17 mouse cellular contexts compared by ENCODE assay signal in the genomic region with DNA sequence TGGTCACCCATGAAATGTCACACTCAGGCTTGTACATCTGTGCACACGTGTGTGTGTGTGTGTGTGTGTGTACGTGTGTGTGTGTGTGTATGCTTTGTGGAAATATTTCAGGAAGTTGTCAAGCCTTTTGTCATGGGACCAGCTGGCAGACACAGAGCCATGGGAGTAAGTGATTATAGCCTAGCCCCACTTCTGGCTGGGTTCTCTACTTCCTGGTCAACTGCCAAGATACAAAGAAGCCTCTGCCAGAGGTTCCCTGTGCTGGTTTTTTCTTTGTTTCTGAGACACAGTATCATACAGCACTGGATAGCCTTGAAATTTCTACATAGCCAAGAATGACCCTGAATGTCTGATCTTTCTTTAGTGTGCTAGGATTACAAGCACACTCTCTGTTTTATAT.
DNase-seq lines count a peak whose midpoint lies in the region; ATAC-seq and TF ChIP-seq lines count a peak whose summit lies in the region.
"Had no signal": no experiment of that assay in that cellular context is flagged by ENCODE, and none has a peak within 500 bp of the region (broad histone marks: within the 10 kb centered on the region; RNA-seq: fewer than 3 reads in every experiment).

No protein-coding gene starts in this region.

- no peak overlapping the region for H3K4me2 ChIP-seq in hindbrain, embryonic 14.5 days (replicated peaks)
- no peak overlapping the region for H3K4me2 ChIP-seq in hindbrain, embryonic 12.5 days (replicated peaks)
- H3K4me2 ChIP-seq: liver, embryonic 13.5 days had no signal

- WGBS in hindbrain, embryonic 14.5 days: 72% methylated on average over 2 of the region's 2 CpGs
- WGBS in hindbrain, embryonic 12.5 days: 81% methylated on average over 2 of the region's 2 CpGs
- 51% methylated on average over 2 of the region's 2 CpGs for WGBS in kidney, adult 2 months

- H3K27ac ChIP-seq in hindbrain, embryonic 14.5 days: no peak overlapping the region
- H3K27ac ChIP-seq in hindbrain, embryonic 12.5 days: no peak overlapping the region
- H3K27ac ChIP-seq in kidney, adult 2 months (ENCODE audit: insufficient read depth, low read depth, low read length): no peak overlapping the region
- H3K27ac ChIP-seq: liver, embryonic 13.5 days had no signal

- TF ChIP-seq POLR2A in kidney, adult 2 months (IDR thresholded peaks at IDR 0.05; ENCODE audit: low read depth, low read length): no peak

- no peaks in the 10 kb centered on the region for H3K27me3 ChIP-seq in hindbrain, embryonic 14.5 days (ENCODE audit: control insufficient read depth, insufficient read depth, low read length)
- H3K27me3 ChIP-seq in hindbrain, embryonic 12.5 days: no peaks in the 10 kb centered on the region
- no peaks in the 10 kb centered on the region for H3K27me3 ChIP-seq in kidney, adult 2 months (replicated peaks; ENCODE audit: control insufficient read depth, insufficient read depth, low read length)
- H3K27me3 ChIP-seq: liver, embryonic 13.5 days; megakaryocyte, embryonic 14.5 days had no signal

- no peak overlapping the region for H3K4me3 ChIP-seq in hindbrain, embryonic 14.5 days (replicated peaks; ENCODE audit: low read length)
- H3K4me3 ChIP-seq in hindbrain, embryonic 12.5 days: no peak overlapping the region
- H3K4me3 ChIP-seq in kidney, adult 2 months (ENCODE audit: insufficient read depth, low read depth, low read length): no peak overlapping the region
- H3K4me3 ChIP-seq: liver, embryonic 13.5 days; megakaryocyte, embryonic 14.5 days had no signal

- no peak overlapping the region for H3K9ac ChIP-seq in hindbrain, embryonic 14.5 days
- H3K9ac ChIP-seq in hindbrain, embryonic 12.5 days: no peak overlapping the region
- H3K9ac ChIP-seq: liver, embryonic 13.5 days had no signal

- no peaks in the 10 kb centered on the region for H3K9me3 ChIP-seq in hindbrain, embryonic 14.5 days (ENCODE audit: control insufficient read depth, low read length)
- no peaks in the 10 kb centered on the region for H3K9me3 ChIP-seq in hindbrain, embryonic 12.5 days (replicated peaks)
- H3K9me3 ChIP-seq: G1E; liver, embryonic 13.5 days had no signal

- ATAC-seq in hindbrain, embryonic 14.5 days (ENCODE audit: low FRiP score): peak; percentile 57; the same call in 1 of the 2 replicates
- ATAC-seq in hindbrain, embryonic 12.5 days (ENCODE audit: low FRiP score): no peak
- ATAC-seq: intestine, embryonic 16.5 days had no signal

- DNase-seq in cerebellum, postnatal 14 days: peak; percentile 32 to 44
- DNase-seq in cerebellum, adult 11 months: no peak
- DNase-seq in hindbrain, embryonic 14.5 days (ENCODE audit: low spot score): peak; percentile 57
- peak; percentile 31 to 39 for DNase-seq in right cerebral cortex, postnatal 10 days (ENCODE audit: low spot score in 2 of 2)
- DNase-seq in right cerebral cortex, postnatal 36 days (ENCODE audit: low spot score in 2 of 2): no peak
- DNase-seq in layer of hippocampus, adult 18-20 months (ENCODE audit: low spot score in 2 of 2): no peak
- no peak for DNase-seq in kidney, adult 2 months
- DNase-seq: B cell, adult 2 months; cerebellum, adult 11-12 months; embryo, embryonic 11 days; kidney, postnatal 36 days; liver, embryonic 13.5 days; retina, postnatal 1 day had no signal

- TF ChIP-seq CTCF in kidney, adult 2 months (conservative IDR thresholded peaks at IDR 0.05; ENCODE audit: insufficient read depth, insufficient read length, low read depth, low read length): no peak

- no peaks in the 10 kb centered on the region for H3K4me1 ChIP-seq in hindbrain, embryonic 14.5 days (replicated peaks; ENCODE audit: control insufficient read depth, insufficient read depth, low read length)
- H3K4me1 ChIP-seq in hindbrain, embryonic 12.5 days: no peaks in the 10 kb centered on the region
- H3K4me1 ChIP-seq in kidney, adult 2 months (ENCODE audit: control insufficient read depth, insufficient read depth, low read length): no peaks in the 10 kb centered on the region
- H3K4me1 ChIP-seq: liver, embryonic 13.5 days; megakaryocyte, embryonic 14.5 days had no signal

- no peaks in the 10 kb centered on the region for H3K36me3 ChIP-seq in hindbrain, embryonic 14.5 days (replicated peaks; ENCODE audit: control insufficient read depth, insufficient read depth)
- H3K36me3 ChIP-seq in hindbrain, embryonic 12.5 days: no peaks in the 10 kb centered on the region
- H3K36me3 ChIP-seq in kidney, adult 2 months (ENCODE audit: control insufficient read depth, insufficient read depth, low read length): no peaks in the 10 kb centered on the region
- H3K36me3 ChIP-seq: G1E; liver, embryonic 13.5 days had no signal

Comparison
In these comparisons a context has a peak if more than half of its experiments do, and no peak if none do; other contexts are left out.
1. DNase-seq: peak in cerebellum, postnatal 14 days (2 of 2), hindbrain, embryonic 14.5 days (single experiment) and right cerebral cortex, postnatal 10 days (2 of 2); none in cerebellum, adult 11 months (single experiment), right cerebral cortex, postnatal 36 days (0 of 2), layer of hippocampus, adult 18-20 months (0 of 2) and kidney, adult 2 months (single experiment).